Mouse (Mus musculus): ENCODE measurements around the gene Slc17a1. TPM values are rescaled to one million over a fixed set of nuclear protein-coding genes. Genes with fewer than 3 reads are reported as not detected.

Slc17a1 gene
- not detected in 2 replicates for polyA plus RNA-seq (2016; fragmentation: Nextera tagmentation; extraction: Ambion mirVana)

DNA sequence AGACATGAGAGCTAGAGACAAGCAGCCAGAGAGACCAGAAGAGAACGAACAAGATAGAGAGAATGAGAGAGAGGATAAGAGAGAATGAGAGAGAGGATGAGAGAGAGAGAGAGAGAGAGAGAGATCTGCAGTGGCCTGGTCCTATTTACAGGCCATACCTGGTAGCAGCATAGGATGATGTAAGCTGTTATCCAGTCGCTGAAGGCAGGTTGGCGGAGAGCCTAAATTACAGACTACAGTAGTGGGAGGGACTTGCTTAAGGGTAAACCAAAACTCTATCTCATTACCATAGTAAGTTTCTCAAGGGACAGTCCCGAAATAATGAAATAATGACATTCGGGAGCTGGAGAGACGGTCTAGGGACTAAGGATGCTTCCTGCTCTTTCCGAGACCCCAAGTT lies at the start of gene Slc17a1:
TSS of gene Slc17a1 (plus strand) at position 346 of the 400 bp plus-strand sequence.
- Histone ChIP-seq H3K4me3 (no peak within 1 kb of the TSS), H3K9me3 (replicated peaks) (no peaks in the 10 kb centered on the region), H3K27me3 (no peaks in the 10 kb centered on the region), H3K27ac (no peak within 1 kb of the TSS), H3K4me1 (no peaks in the 10 kb centered on the region), H3K4me2 (replicated peaks) (no peak within 1 kb of the TSS), H3K36me3 (no peaks in the 10 kb centered on the region), H3K9ac (no peak within 1 kb of the TSS)
- 92% methylated on average over 7 of the region's 7 CpGs for WGBS
- no peak for ATAC-seq (ENCODE audit: low FRiP score)

GRCm38 (mm10) chr13:23820179-23820940 lies 47.2 kb upstream of the Slc17a1 start:
- WGBS = 73% methylated on average over 4 of the region's 4 CpGs
- ATAC-seq (ENCODE audit: low FRiP score) = no peak

GRCm38 (mm10) chr13:23822213-23822612 lies 45.3 kb upstream of the Slc17a1 start:
- H3K4me2 ChIP-seq (replicated peaks) = no peak overlapping the region
- H3K36me3 ChIP-seq = no peaks in the 10 kb centered on the region
- H3K27me3 ChIP-seq = no peaks in the 10 kb centered on the region
- H3K4me1 ChIP-seq = no peaks in the 10 kb centered on the region
- H3K9ac ChIP-seq = no peak overlapping the region
- no peak for ATAC-seq (ENCODE audit: low FRiP score)
- 91% methylated on average over 3 of the region's 3 CpGs for WGBS
- no peaks in the 10 kb centered on the region for H3K9me3 ChIP-seq (replicated peaks)
- H3K27ac ChIP-seq = no peak overlapping the region
- no peak overlapping the region for H3K4me3 ChIP-seq

More at GRCm38 (mm10) chr13:23820179-23820940, 47.2 kb upstream of the Slc17a1 start:
- Histone ChIP-seq H3K9ac (no peak overlapping the region), H3K27me3 (no peaks in the 10 kb centered on the region), H3K4me2 (replicated peaks) (no peak overlapping the region), H3K36me3 (no peaks in the 10 kb centered on the region), H3K4me3 (no peak overlapping the region), H3K4me1 (no peaks in the 10 kb centered on the region), H3K27ac (no peak overlapping the region), H3K9me3 (replicated peaks) (no peaks in the 10 kb centered on the region)

DNA sequence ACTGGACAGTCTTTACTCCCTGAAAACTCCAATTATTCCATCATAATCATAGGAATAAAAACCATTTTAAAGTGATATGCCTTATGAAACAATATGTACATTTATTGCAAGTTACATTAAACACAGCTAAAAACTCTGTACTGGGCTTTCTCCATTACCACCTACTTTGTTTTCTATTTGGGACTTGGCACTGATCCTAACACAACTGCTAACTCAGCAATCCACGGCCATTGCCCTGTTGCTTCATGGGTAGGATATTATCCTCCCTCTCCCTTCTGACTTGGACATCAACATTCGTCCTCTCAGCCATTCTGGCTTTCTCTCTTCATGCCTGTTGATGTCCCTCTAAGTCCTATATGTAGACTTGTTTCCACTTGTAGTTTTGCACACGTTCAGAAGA lies 40.9 kb upstream of the Slc17a1 start:
- no peaks in the 10 kb centered on the region for H3K9me3 ChIP-seq (replicated peaks)
- WGBS = 70% methylated on average over 3 of the region's 3 CpGs
- no peak overlapping the region for H3K4me3 ChIP-seq
- ATAC-seq (ENCODE audit: low FRiP score) = no peak
- H3K27me3 ChIP-seq = no peaks in the 10 kb centered on the region
- no peaks in the 10 kb centered on the region for H3K4me1 ChIP-seq
- H3K27ac ChIP-seq = no peak overlapping the region
- H3K9ac ChIP-seq = no peak overlapping the region
- H3K4me2 ChIP-seq (replicated peaks) = no peak overlapping the region
- H3K36me3 ChIP-seq = no peaks in the 10 kb centered on the region

DNA sequence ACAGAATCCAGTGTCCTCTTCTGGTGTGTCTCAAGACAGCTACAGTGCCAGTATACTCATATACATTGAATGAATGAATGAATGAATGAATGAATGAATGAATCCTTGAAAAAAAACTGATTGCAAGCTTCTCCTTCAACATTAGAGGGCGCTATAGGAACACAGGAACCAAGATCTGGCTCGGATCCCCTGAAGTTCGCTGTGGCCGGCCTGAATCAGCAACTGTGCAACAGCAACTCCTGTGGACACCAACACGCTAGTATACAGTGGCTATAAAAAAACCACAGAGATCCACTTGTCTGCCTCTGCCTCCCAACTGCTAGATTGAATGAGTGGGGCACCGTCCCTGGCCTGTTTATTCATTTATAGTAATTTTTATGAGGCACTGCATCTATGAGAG lies 34.5 kb upstream of the Slc17a1 start:
- no peak overlapping the region for H3K27ac ChIP-seq
- H3K9ac ChIP-seq = no peak overlapping the region
- no peaks in the 10 kb centered on the region for H3K9me3 ChIP-seq (replicated peaks)
- H3K4me3 ChIP-seq = no peak overlapping the region
- H3K4me1 ChIP-seq = no peaks in the 10 kb centered on the region
- H3K36me3 ChIP-seq = no peaks in the 10 kb centered on the region
- H3K27me3 ChIP-seq = no peaks in the 10 kb centered on the region
- WGBS = 17% methylated on average over 6 of the region's 6 CpGs
- H3K4me2 ChIP-seq (replicated peaks) = no peak overlapping the region
- no peak for ATAC-seq (ENCODE audit: low FRiP score)

DNA sequence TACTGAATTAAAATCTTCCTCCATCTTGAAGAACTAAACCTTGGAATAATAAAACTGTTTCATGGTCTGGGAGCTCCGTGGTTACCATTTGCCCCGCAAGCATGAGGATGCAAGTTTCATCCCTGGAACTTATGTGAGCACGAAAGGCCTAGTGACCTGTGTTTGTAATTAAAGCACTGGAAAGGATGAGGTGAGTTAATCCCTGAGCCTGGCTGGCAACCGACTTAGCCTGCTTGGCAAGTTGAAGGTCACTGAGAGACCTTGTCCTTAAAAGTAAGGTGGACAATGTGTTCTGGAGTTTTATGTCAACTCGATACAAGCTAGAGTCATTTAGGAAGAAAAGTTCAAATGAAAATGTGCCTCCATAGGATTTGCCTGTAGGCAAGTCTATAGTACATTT lies 32.7 kb upstream of the Slc17a1 start:
- Histone ChIP-seq H3K4me2 (replicated peaks) (no peak overlapping the region), H3K4me3 (no peak overlapping the region), H3K36me3 (no peaks in the 10 kb centered on the region), H3K4me1 (no peaks in the 10 kb centered on the region), H3K9me3 (replicated peaks) (no peaks in the 10 kb centered on the region), H3K27ac (no peak overlapping the region), H3K9ac (no peak overlapping the region), H3K27me3 (no peaks in the 10 kb centered on the region)
- ATAC-seq (ENCODE audit: low FRiP score) = no peak
- 88% methylated on average over 5 of the region's 5 CpGs for WGBS

DNA sequence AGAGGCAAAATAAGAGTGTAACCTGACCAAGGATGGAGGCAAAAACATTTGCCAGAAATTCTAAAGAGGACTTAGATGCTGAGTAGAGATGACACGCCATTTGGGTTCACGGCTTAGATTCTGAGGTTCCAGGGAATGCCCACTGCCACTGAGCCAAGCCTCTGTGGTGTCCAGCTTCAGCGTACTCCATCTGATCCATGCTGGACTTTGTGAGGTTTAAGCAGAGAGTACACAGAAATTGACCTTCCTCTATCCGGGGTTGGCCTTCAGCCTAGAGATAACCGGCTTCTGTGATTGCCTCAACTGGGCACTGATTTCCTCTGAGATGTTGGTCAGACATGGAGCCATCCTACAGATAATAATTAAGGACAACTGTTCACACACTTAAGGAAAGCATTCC lies 30.9 kb upstream of the Slc17a1 start:
- Histone ChIP-seq H3K9me3 (replicated peaks) (no peaks in the 10 kb centered on the region), H3K4me1 (no peaks in the 10 kb centered on the region), H3K27me3 (no peaks in the 10 kb centered on the region), H3K36me3 (no peaks in the 10 kb centered on the region), H3K4me2 (replicated peaks) (no peak overlapping the region), H3K27ac (no peak overlapping the region), H3K9ac (no peak overlapping the region), H3K4me3 (no peak overlapping the region)
- ATAC-seq (ENCODE audit: low FRiP score) = no peak
- 95% methylated on average over 5 of the region's 5 CpGs for WGBS

- Histone ChIP-seq H3K27me3 (no peaks in the 10 kb centered on the region), H3K9ac (no peak within 1 kb of the TSS), H3K4me1 (no peaks in the 10 kb centered on the region), H3K4me3 (no peak within 1 kb of the TSS), H3K27ac (no peak within 1 kb of the TSS), H3K4me2 (replicated peaks) (no peak within 1 kb of the TSS), H3K36me3 (no peaks in the 10 kb centered on the region), H3K9me3 (replicated peaks) (no peaks in the 10 kb centered on the region)
- WGBS = 81% methylated on average over 2 of the region's 2 CpGs
- no peak for ATAC-seq (ENCODE audit: low FRiP score)
Observed at GRCm38 (mm10) chr13:23839308-23839707, 28.2 kb upstream of the Slc17a1 start, which contains the start of gene Slc17a3. Gene Slc17a3, plus strand, starts transcription at chr13:23839434.

- no peak overlapping the region for H3K9ac ChIP-seq
Observed at GRCm38 (mm10) chr13:23845851-23846250, 21.7 kb upstream of the Slc17a1 start.

DNA sequence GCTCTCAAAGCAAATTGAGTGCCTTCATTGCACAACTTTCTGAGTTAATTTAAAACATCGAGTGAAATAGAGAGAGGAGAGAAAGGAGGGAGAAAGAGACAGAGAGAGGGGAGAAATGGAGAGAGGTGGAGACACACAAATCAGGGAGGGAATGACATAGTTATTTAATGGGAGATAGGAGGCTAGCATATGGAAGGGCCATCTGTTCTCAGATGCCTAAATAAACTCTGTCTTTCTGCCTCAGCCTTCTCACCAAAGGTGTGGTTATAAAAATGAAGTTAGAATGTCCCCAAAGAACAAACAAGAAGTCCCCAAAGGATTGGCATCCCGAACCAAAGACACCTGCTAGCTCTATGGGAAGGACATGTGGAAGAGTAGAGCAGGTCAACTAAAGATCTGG lies 18.3 kb upstream of the Slc17a1 start:
- Histone ChIP-seq H3K9me3 (replicated peaks) (no peaks in the 10 kb centered on the region), H3K27me3 (no peaks in the 10 kb centered on the region), H3K4me1 (no peaks in the 10 kb centered on the region), H3K27ac (no peak overlapping the region), H3K4me2 (replicated peaks) (no peak overlapping the region), H3K9ac (no peak overlapping the region), H3K4me3 (no peak overlapping the region), H3K36me3 (no peaks in the 10 kb centered on the region)
- no peak for ATAC-seq (ENCODE audit: low FRiP score)
- 91% methylated on average over 2 of the region's 2 CpGs for WGBS

More at GRCm38 (mm10) chr13:23845851-23846250, 21.7 kb upstream of the Slc17a1 start:
- Histone ChIP-seq H3K27ac (no peak overlapping the region), H3K36me3 (no peaks in the 10 kb centered on the region), H3K4me1 (no peaks in the 10 kb centered on the region), H3K4me2 (replicated peaks) (no peak overlapping the region), H3K9me3 (replicated peaks) (no peaks in the 10 kb centered on the region), H3K4me3 (no peak overlapping the region), H3K27me3 (no peaks in the 10 kb centered on the region)
- 75% methylated on average over 4 of the region's 4 CpGs for WGBS
- ATAC-seq (ENCODE audit: low FRiP score) = no peak

- Histone ChIP-seq H3K36me3 (no peaks in the 10 kb centered on the region), H3K27ac (no peak overlapping the region), H3K27me3 (no peaks in the 10 kb centered on the region), H3K4me2 (replicated peaks) (no peak overlapping the region), H3K4me3 (no peak overlapping the region), H3K9ac (no peak overlapping the region), H3K4me1 (no peaks in the 10 kb centered on the region), H3K9me3 (replicated peaks) (no peaks in the 10 kb centered on the region)
- ATAC-seq (ENCODE audit: low FRiP score) = no peak
- 64% methylated on average over 3 of the region's 3 CpGs for WGBS
Observed at GRCm38 (mm10) chr13:23856401-23856800, 11.1 kb upstream of the Slc17a1 start.

DNA sequence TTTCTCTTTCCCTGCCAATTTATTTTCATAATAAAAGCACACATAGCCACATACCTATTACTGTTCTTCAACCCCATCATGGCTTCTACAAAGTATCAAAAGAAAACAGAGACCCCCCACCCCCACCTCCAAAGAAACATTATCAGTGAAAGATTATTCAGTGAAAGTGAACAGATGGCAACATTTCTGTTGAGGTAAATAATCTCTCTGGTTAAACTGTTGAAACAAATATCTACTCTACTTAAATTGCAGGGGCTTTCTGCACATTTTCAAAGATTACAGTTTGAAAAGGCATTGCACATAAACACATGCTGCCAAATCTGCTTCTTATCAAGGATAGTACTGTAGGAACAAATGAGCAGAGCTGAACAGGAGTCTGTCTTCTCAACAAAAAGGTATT lies 5.7 kb upstream of the Slc17a1 start:
- no peaks in the 10 kb centered on the region for H3K36me3 ChIP-seq
- H3K27me3 ChIP-seq = no peaks in the 10 kb centered on the region
- H3K27ac ChIP-seq = no peak overlapping the region
- no peak overlapping the region for H3K4me2 ChIP-seq (replicated peaks)
- no peak for ATAC-seq (ENCODE audit: low FRiP score)
- no peaks in the 10 kb centered on the region for H3K4me1 ChIP-seq
- no peaks in the 10 kb centered on the region for H3K9me3 ChIP-seq (replicated peaks)
- no peak overlapping the region for H3K4me3 ChIP-seq
- no peak overlapping the region for H3K9ac ChIP-seq

DNA sequence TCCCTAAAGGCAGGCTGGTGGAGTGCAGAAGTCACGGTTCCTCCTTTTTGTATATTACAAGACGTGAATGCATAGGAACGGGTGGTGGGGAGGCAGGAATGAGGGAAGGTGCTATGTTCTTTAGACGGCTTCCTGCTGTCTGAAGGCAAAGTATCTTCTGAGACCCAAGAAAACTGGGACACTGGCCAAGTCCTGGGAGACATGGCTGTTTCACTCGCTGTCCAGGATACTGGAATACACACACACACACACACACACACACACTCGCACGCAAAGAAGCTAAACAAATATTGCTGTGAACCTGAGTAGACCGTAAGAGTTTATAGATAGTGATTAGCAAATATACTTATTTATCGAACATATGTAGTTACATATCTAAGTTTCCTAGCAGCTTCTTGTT lies 2.8 kb upstream of the Slc17a1 start:
- Histone ChIP-seq H3K9ac (no peak overlapping the region), H3K4me3 (no peak overlapping the region), H3K27ac (no peak overlapping the region), H3K27me3 (no peaks in the 10 kb centered on the region), H3K9me3 (replicated peaks) (no peaks in the 10 kb centered on the region), H3K4me1 (no peaks in the 10 kb centered on the region), H3K4me2 (replicated peaks) (no peak overlapping the region), H3K36me3 (no peaks in the 10 kb centered on the region)
- no peak for ATAC-seq (ENCODE audit: low FRiP score)
- 90% methylated on average over 9 of the region's 9 CpGs for WGBS
